Mouse (Mus musculus) stomach, adult 2 months (tissue): Measurements from ENCODE around the gene Cldn22. TPM values are rescaled to one million over a fixed set of nuclear protein-coding genes. Genes with fewer than 3 reads are reported as not detected.

Experiments used
- polyA plus RNA-seq: library from polyadenylated mRNA; depleted of rRNA; stranded (reverse); fragments of >200 nt; gene quantifications from 2 replicates; pipeline ENCODE4 v1.2.3, GENCODE M21; 2012; rRNA removed

Gene Cldn22
- 1.1 and 1.7 TPM in 2 replicates for polyA plus RNA-seq

GRCm38 (mm10) chr8:47824182-47824581 lies at the start of gene Cldn22:
Gene Cldn22, plus strand, starts transcription at chr8:47824482.

GRCm38 (mm10) chr8:47821843-47822242 lies 2.4 kb upstream of the Cldn22 start, which contains the start of gene Cldn24:
Gene Cldn24, plus strand, starts transcription at chr8:47822143.

Other genes starting within 250 kb of the Cldn22 start
- gene Ing2, start 148.9 kb upstream of the Cldn22 start, polyA plus RNA-seq = 0.49 and 0.78 TPM in 2 replicates
- gene Cdkn2aip, start 110.5 kb upstream of the Cldn22 start, polyA plus RNA-seq = 8.0 and 13.3 TPM in 2 replicates
- gene Cldn24, start 2.3 kb upstream of the Cldn22 start, polyA plus RNA-seq = not detected in 2 replicates
- 3.6 and 3.8 TPM in 2 replicates for gene Wwc2, start 166.4 kb downstream of the Cldn22 start, polyA plus RNA-seq